Mouse (Mus musculus): Measurements from ENCODE around the gene Psd. TPM values are rescaled to one million over a fixed set of nuclear protein-coding genes. Genes with fewer than 3 reads are reported as not detected.

Psd gene
- polyA plus RNA-seq, 1 experiment from 2014 or later: 3.3 TPM

GRCm38 (mm10) chr19:46358381-46358780, 31.4 kb upstream of the Psd start:
- H3K27me3 ChIP-seq (ENCODE audit: control insufficient read depth, insufficient read depth, low read depth, low read length): no peaks in the 10 kb centered on the region
- H3K4me3 ChIP-seq (ENCODE audit: low read depth, low read length): no peak overlapping the region
- H3K36me3 ChIP-seq (ENCODE audit: control insufficient read depth, insufficient read depth): no peaks in the 10 kb centered on the region
- H3K4me1 ChIP-seq (ENCODE audit: control insufficient read depth, low read depth, low read length): peaks cover 26% of the 10 kb centered on the region
- H3K4me2 ChIP-seq (ENCODE audit: low read depth, low read length): peak overlapping the region; percentile 99
- H3K27ac ChIP-seq (ENCODE audit: low read length): peak overlapping the region; percentile 68
- H3K9me3 ChIP-seq (replicated peaks; ENCODE audit: control insufficient read depth, low read length): no peaks in the 10 kb centered on the region
- WGBS (ENCODE audit: insufficient replicate concordance): 19% methylated on average over 4 of the region's 4 CpGs
- peak; percentile 44 for ATAC-seq (ENCODE audit: low read depth)
- peak overlapping the region; percentile 15; the same call in 1 of the 2 replicates for H3K9ac ChIP-seq (ENCODE audit: low read depth, low read length)

- Histone ChIP-seq H3K9me3 (replicated peaks; ENCODE audit: control insufficient read depth, low read length) (no peaks in the 10 kb centered on the region), H3K27me3 (ENCODE audit: control insufficient read depth, insufficient read depth, low read depth, low read length) (no peaks in the 10 kb centered on the region), H3K27ac (ENCODE audit: low read length) (peak overlapping the region; percentile 68), H3K36me3 (ENCODE audit: control insufficient read depth, insufficient read depth) (no peaks in the 10 kb centered on the region), H3K4me2 (ENCODE audit: low read depth, low read length) (peak overlapping the region; percentile 99), H3K9ac (ENCODE audit: low read depth, low read length) (peak overlapping the region; percentile 71), H3K4me3 (ENCODE audit: low read depth, low read length) (peak overlapping the region; percentile 73), H3K4me1 (ENCODE audit: control insufficient read depth, low read depth, low read length) (peaks cover 26% of the 10 kb centered on the region)
- 4% methylated on average over 25 of the region's 25 CpGs for WGBS (ENCODE audit: insufficient replicate concordance)
- no peak; the same call in 1 of the 2 replicates for ATAC-seq (ENCODE audit: low read depth)
These were observed 30.7 kb upstream of the Psd start for GRCm38 (mm10) chr19:46357344-46358280.

GRCm38 (mm10) chr19:46356701-46357138, 29.8 kb upstream of the Psd start:
- peak overlapping the region; percentile 99 for H3K4me2 ChIP-seq (ENCODE audit: low read depth, low read length)
- peaks cover 26% of the 10 kb centered on the region for H3K4me1 ChIP-seq (ENCODE audit: control insufficient read depth, low read depth, low read length)
- peak overlapping the region; percentile 73 for H3K4me3 ChIP-seq (ENCODE audit: low read depth, low read length)
- H3K9me3 ChIP-seq (replicated peaks; ENCODE audit: control insufficient read depth, low read length): no peaks in the 10 kb centered on the region
- H3K9ac ChIP-seq (ENCODE audit: low read depth, low read length): peak overlapping the region; percentile 71
- ATAC-seq (ENCODE audit: low read depth): peak; percentile 92
- no peaks in the 10 kb centered on the region for H3K36me3 ChIP-seq (ENCODE audit: control insufficient read depth, insufficient read depth)
- peak overlapping the region; percentile 33 for H3K27ac ChIP-seq (ENCODE audit: low read length)
- under 1% methylated on average over 29 of the region's 29 CpGs for WGBS (ENCODE audit: insufficient replicate concordance)
- no peaks in the 10 kb centered on the region for H3K27me3 ChIP-seq (ENCODE audit: control insufficient read depth, insufficient read depth, low read depth, low read length)

- ATAC-seq (ENCODE audit: low read depth): no peak
- no peaks in the 10 kb centered on the region for H3K9me3 ChIP-seq (replicated peaks; ENCODE audit: control insufficient read depth, low read length)
- 44% methylated on average over 10 of the region's 10 CpGs for WGBS (ENCODE audit: insufficient replicate concordance)
- peak within 1 kb of the TSS; percentile 86 for H3K4me2 ChIP-seq (ENCODE audit: low read depth, low read length)
- peaks cover 16% of the 10 kb centered on the region for H3K4me1 ChIP-seq (ENCODE audit: control insufficient read depth, low read depth, low read length)
- H3K27me3 ChIP-seq (ENCODE audit: control insufficient read depth, insufficient read depth, low read depth, low read length): peaks cover 8% of the 10 kb centered on the region
- H3K9ac ChIP-seq (ENCODE audit: low read depth, low read length): peak within 1 kb of the TSS; percentile 71
- H3K4me3 ChIP-seq (ENCODE audit: low read depth, low read length): peak within 1 kb of the TSS; percentile 69
- H3K27ac ChIP-seq (ENCODE audit: low read length): peak within 1 kb of the TSS; percentile 51; the same call in 1 of the 2 replicates
- H3K36me3 ChIP-seq (ENCODE audit: control insufficient read depth, insufficient read depth): no peaks in the 10 kb centered on the region
These were observed 23.4 kb upstream of the Psd start, which contains the start of gene 2310034G01Rik for GRCm38 (mm10) chr19:46350168-46350932. TSS of gene 2310034G01Rik (minus strand) at chr19:46350302.

GRCm38 (mm10) chr19:46349550-46349949, 22.6 kb upstream of the Psd start:
- Histone ChIP-seq H3K4me2 (ENCODE audit: low read depth, low read length) (peak overlapping the region; percentile 86), H3K4me3 (ENCODE audit: low read depth, low read length) (peak overlapping the region; percentile 69), H3K9ac (ENCODE audit: low read depth, low read length) (peak overlapping the region; percentile 71), H3K27me3 (ENCODE audit: control insufficient read depth, insufficient read depth, low read depth, low read length) (peaks cover 8% of the 10 kb centered on the region), H3K36me3 (ENCODE audit: control insufficient read depth, insufficient read depth) (no peaks in the 10 kb centered on the region), H3K4me1 (ENCODE audit: control insufficient read depth, low read depth, low read length) (peaks cover 19% of the 10 kb centered on the region), H3K27ac (ENCODE audit: low read length) (no peak overlapping the region), H3K9me3 (replicated peaks; ENCODE audit: control insufficient read depth, low read length) (no peaks in the 10 kb centered on the region)
- ATAC-seq (ENCODE audit: low read depth): no peak
- WGBS (ENCODE audit: insufficient replicate concordance): 42% methylated on average over 6 of the region's 6 CpGs

- H3K27ac ChIP-seq (ENCODE audit: low read length): peak overlapping the region; percentile 65
- H3K36me3 ChIP-seq (ENCODE audit: control insufficient read depth, insufficient read depth): no peaks in the 10 kb centered on the region
- peak overlapping the region; percentile 86 for H3K4me2 ChIP-seq (ENCODE audit: low read depth, low read length)
- no peaks in the 10 kb centered on the region for H3K9me3 ChIP-seq (replicated peaks; ENCODE audit: control insufficient read depth, low read length)
- peaks cover 8% of the 10 kb centered on the region for H3K27me3 ChIP-seq (ENCODE audit: control insufficient read depth, insufficient read depth, low read depth, low read length)
- 1% methylated on average over 66 of the region's 78 CpGs for whole genome bisulfite sequencing (ENCODE audit: insufficient replicate concordance)
- peaks cover 20% of the 10 kb centered on the region for H3K4me1 ChIP-seq (ENCODE audit: control insufficient read depth, low read depth, low read length)
- peak overlapping the region; percentile 69 for H3K4me3 ChIP-seq (ENCODE audit: low read depth, low read length)
- peak overlapping the region; percentile 71 for H3K9ac ChIP-seq (ENCODE audit: low read depth, low read length)
- peak; percentile 84 for ATAC-seq (ENCODE audit: low read depth)
These were observed 22.0 kb upstream of the Psd start for GRCm38 (mm10) chr19:46348761-46349458.

GRCm38 (mm10) chr19:46347936-46348668, 21.1 kb upstream of the Psd start:
- no peak for ATAC-seq (ENCODE audit: low read depth)
- Histone ChIP-seq H3K9ac (ENCODE audit: low read depth, low read length) (peak overlapping the region; percentile 71), H3K4me3 (ENCODE audit: low read depth, low read length) (peak overlapping the region; percentile 69), H3K27ac (ENCODE audit: low read length) (peak overlapping the region; percentile 65), H3K4me1 (ENCODE audit: control insufficient read depth, low read depth, low read length) (peaks cover 24% of the 10 kb centered on the region), H3K36me3 (ENCODE audit: control insufficient read depth, insufficient read depth) (no peaks in the 10 kb centered on the region), H3K4me2 (ENCODE audit: low read depth, low read length) (peak overlapping the region; percentile 86), H3K9me3 (replicated peaks; ENCODE audit: control insufficient read depth, low read length) (no peaks in the 10 kb centered on the region), H3K27me3 (ENCODE audit: control insufficient read depth, insufficient read depth, low read depth, low read length) (peaks cover 8% of the 10 kb centered on the region)
- 25% methylated on average over 14 of the region's 14 CpGs for WGBS (ENCODE audit: insufficient replicate concordance)

- no peak overlapping the region for H3K4me3 ChIP-seq (ENCODE audit: low read depth, low read length)
- WGBS (ENCODE audit: insufficient replicate concordance): 85% methylated on average over 1 of the region's 1 CpGs
- H3K4me2 ChIP-seq (ENCODE audit: low read depth, low read length): no peak overlapping the region
- ATAC-seq (ENCODE audit: low read depth): no peak
- no peaks in the 10 kb centered on the region for H3K36me3 ChIP-seq (ENCODE audit: control insufficient read depth, insufficient read depth)
- no peak overlapping the region for H3K9ac ChIP-seq (ENCODE audit: low read depth, low read length)
- H3K27me3 ChIP-seq (ENCODE audit: control insufficient read depth, insufficient read depth, low read depth, low read length): peaks cover 8% of the 10 kb centered on the region
- H3K9me3 ChIP-seq (replicated peaks; ENCODE audit: control insufficient read depth, low read length): no peaks in the 10 kb centered on the region
- H3K4me1 ChIP-seq (ENCODE audit: control insufficient read depth, low read depth, low read length): peaks cover 21% of the 10 kb centered on the region
- H3K27ac ChIP-seq (ENCODE audit: low read length): no peak overlapping the region
These were observed 20.2 kb upstream of the Psd start for GRCm38 (mm10) chr19:46347146-46347545.
